Mouse (Mus musculus) embryo, embryonic 11 days (tissue): ENCODE data around the gene Bcap29.
"Not testable (repeated sequence)": the region's sequence is repeated elsewhere in the genome, so short reads cannot be mapped to it uniquely, and the experiment has no call there.

ENCODE experiments used
- DNase-seq: peaks from one replicate; pipeline ENCODE4 v3.0.0-alpha.2; 2015

The Bcap29 gene

GRCm38 (mm10) chr12:31578691-31579476, 55.6 kb downstream of the Bcap29 start:
- no peak for DNase-seq

GRCm38 (mm10) chr12:31574506-31574905, 60.0 kb downstream of the Bcap29 start:
- DNase-seq = no peak

GRCm38 (mm10) chr12:31569784-31570183, 64.7 kb downstream of the Bcap29 start:
- no peak for DNase-seq

- no peak for DNase-seq
Measured at GRCm38 (mm10) chr12:31568661-31569060, 65.8 kb downstream of the Bcap29 start.

- not testable (repeated sequence) for DNase-seq
Measured at GRCm38 (mm10) chr12:31567535-31567934, 66.9 kb downstream of the Bcap29 start.

- no peak for DNase-seq
Measured at GRCm38 (mm10) chr12:31560712-31561111, 73.7 kb downstream of the Bcap29 start.

GRCm38 (mm10) chr12:31560002-31560401, 74.5 kb downstream of the Bcap29 start:
- no peak for DNase-seq

- no peak for DNase-seq
Measured at GRCm38 (mm10) chr12:31554371-31554770, 80.1 kb downstream of the Bcap29 start.

GRCm38 (mm10) chr12:31551252-31551651, 83.2 kb downstream of the Bcap29 start:
- DNase-seq = no peak

- no peak for DNase-seq
Measured at GRCm38 (mm10) chr12:31546061-31546460, 88.4 kb downstream of the Bcap29 start.

- DNase-seq = peak; percentile 20
Measured at GRCm38 (mm10) chr12:31545219-31545618, 89.2 kb downstream of the Bcap29 start.

- no peak for DNase-seq
Measured at GRCm38 (mm10) chr12:31541541-31541940, 92.9 kb downstream of the Bcap29 start.
